Mouse (Mus musculus): ENCODE results near the gene Hes3.

Gene Hes3

DNA sequence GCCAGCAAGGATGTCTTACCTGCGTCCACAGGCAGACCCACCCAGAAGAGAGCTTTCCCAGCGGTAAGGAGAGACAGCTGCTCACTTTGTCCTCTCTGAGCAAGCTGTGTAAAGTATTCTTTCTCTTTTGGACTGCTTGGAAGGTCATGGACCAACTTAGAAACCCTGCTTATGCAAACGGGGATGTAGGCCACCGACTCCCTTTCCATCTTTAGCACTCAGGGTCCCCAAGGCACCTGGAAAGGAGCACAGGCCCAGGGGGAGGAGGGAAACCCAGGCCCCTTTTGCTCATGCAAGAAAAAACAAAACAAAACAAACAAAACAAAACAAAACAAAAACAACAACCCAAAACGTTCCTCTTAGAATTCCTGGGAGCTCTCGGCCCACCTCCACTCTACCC, at the start of gene Hes3:
TSS of gene Hes3 (minus strand) at position 101 of the 400 bp plus-strand sequence.
- no peak for DNase-seq (ENCODE audit: extremely low read depth, low read depth)

DNA sequence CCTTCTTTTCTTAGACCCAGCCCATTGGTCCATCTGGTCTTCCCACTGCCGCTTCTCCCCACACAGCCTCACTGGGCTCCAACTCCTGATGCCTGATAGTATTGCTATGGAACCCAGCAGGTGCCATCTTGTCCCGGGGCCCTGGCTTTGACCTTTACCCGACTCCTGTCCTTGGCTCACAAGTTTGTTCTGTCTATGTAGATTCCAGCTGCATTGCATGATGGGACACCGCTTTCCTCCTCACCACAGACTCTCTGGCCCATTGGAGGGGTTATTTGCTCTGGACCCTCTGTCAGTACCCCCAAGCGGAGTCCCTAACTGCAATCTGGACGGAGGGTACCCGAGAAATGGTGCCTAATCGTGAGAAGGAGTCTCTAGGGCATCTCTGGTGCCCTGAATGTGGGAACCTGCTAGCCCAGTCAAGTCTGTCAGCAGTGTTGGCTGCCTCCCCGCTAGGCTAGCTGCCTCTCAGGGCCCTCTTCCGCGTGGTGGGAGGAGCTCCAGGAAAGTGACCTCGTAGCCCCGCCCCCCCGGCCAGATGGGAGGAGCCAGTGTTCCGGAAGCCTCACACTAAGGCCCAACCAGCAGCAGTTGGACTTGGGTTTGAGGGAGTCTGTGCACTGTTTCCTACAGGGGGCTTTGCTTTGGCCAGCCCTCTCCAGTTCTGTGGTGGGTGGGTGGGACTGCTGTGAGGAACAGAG, 49.3 kb upstream of the Hes3 start:
- no peak for DNase-seq (ENCODE audit: extremely low read depth, low read depth)

DNA sequence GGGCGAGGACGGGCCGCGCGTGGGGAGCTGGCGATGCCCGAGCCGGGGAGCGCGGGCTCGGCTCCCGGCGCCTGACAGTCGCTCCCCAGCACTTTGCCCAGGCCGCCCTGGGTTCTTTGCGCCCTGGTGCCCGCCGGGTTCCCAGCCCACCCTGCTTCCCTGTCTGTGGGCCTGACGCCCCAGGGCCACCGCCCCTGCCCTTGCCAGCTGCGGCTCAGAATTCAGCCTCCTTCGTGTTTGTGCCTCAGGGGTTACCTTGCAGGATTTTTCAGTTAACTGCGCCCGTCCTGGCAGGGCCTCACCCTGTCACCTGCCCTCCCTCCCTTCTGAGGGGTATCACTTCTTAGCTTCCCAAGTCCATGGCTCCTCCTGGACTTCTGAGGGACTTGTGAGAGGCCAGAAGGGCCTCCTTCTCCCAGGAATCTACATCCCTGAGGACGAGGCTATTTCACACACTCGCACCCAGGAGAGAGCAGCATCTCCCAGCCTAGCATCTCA, 47.9 kb upstream of the Hes3 start:
- no peak for DNase-seq (ENCODE audit: extremely low read depth, low read depth)

DNA sequence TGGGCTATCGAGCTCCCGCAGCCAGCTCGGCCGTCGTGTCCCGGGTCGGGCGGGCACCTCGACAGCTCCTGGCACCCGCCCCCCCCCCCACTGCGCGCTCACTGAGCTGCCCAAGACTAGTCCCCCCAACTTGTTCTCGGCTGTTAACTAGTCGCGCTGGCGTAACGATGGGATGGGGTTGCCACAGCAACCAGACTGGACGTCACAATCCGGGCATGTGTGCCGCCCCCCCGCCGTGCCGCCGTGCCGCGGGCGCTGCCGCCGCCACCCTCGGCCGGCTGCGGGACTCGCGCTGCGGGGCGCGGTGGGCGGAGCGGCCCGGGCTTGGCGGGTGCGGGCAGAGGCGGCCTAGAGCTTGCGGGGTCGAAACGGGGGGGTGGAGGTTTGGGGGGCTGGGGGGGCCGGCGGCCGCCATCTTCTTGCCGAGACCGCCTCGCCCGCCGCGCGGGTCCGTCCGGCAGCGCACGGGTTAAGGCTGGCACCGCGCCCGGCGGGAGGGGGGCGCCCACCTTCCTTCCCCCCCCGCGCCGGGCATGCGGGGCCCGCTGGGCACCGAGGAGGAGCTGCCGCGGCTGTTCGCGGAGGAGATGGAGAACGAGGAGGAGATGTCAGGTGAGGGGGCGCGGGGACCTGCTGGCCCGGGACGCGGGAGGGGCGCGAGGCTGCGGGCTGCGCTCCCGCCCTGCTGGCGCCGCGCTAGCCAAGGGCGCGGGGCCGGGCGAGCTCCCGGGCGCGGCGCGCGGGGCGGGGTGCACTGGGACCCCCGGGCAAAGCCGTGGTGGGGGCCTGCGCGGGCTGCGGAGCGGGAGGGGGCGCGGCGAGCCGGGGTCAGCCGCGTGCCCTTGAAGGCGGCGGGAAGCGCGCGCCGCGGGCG, 47.2 kb upstream of the Hes3 start, which contains the start of gene Chd5:
TSS of gene Chd5 (plus strand) at position 233 of the 874 bp plus-strand sequence.
- DNase-seq (ENCODE audit: extremely low read depth, low read depth), result no peak

GRCm38 (mm10) chr4:152337772-152338171, 46.3 kb upstream of the Hes3 start:
- DNase-seq (ENCODE audit: extremely low read depth, low read depth), result no peak

GRCm38 (mm10) chr4:152333587-152333986, 42.1 kb upstream of the Hes3 start:
- no peak for DNase-seq (ENCODE audit: extremely low read depth, low read depth)

- peak; percentile 50 for DNase-seq (ENCODE audit: extremely low read depth, low read depth)
These were observed 41.5 kb upstream of the Hes3 start for GRCm38 (mm10) chr4:152332952-152333351.

DNA sequence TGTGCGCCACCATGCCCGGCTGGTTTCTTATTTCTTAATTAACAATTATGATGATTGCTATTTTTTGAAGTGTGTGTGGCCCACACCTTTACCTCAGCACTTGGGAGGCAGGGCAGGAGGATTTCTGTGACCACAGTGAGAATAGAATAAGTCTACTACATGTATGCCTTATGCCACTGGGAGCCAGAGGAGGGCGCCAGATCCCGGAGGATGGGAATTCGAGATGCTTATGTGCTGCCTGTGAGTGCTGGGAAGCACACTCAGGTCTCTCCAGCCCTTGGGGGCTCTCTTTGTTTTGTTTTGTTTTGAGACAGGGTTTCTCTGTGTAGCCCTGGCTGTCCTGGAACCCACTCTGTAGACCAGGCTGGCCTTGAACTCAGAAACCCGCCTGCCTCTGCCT, 37.2 kb upstream of the Hes3 start:
- peak; percentile 50 for DNase-seq (ENCODE audit: extremely low read depth, low read depth)

DNA sequence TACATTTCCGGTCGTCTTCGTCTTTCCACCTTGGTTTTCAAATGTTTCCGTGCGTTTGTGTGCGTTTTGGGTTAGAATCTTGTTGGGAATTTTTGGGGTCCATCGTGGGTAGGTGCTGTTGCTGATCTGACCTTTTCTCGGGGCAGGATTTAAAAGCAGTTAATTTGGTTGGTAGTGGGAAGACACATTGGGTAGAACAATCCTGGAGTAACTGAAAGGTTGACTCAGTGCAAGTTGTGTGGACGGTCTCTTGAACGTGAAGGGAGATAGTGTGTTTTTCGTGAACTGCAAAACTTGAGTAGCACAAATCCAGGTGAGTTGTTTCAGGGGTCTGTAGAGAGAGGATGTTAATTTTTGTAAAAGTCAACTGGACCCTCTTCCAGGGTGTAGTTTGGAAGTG, 35.1 kb upstream of the Hes3 start:
- no peak for DNase-seq (ENCODE audit: extremely low read depth, low read depth)

DNA sequence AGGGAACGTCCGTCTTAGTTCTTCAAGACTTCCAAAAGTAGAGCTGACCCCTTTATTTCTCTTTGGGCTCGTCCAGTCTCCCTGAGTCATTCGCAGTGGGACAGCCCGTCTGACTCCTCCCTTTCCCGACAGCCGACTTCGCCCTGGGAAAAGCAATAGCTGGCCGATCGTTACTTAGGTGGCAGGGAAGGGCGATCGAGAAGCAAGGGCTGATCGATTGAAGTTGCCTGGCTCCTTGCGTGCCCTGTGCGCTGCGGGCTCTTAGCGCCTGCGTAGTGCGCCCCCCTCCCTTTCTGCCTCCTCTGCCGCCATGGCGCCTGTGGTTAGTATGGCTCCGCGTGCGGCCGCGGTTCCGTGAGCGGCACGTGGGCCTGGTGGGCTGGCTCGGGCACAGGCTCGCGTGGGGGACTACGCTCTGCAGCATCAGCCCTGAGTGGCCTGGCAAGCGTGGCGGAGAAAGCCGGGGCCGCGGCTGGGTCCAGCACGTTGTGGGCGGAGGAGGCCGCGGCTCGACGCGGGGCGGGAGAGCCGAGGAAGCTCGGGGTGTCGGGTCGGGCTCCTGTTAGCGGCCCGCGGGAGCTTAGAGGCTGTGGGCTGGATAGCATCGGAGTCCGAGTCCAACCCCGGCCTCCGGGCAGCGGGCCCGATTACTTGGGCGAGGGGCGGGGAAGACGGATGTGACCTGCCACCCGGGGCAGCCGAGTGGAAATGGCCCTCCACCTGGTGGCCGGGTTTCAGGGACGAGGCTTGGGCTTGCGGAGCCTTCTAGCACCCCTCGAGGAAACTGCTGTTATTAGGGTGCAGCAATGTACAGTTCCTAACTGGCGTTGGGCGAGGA, 34.3 kb upstream of the Hes3 start, which contains the start of gene Rpl22:
TSS of gene Rpl22 (plus strand) at position 169 of the 838 bp plus-strand sequence.
- DNase-seq (ENCODE audit: extremely low read depth, low read depth), result peak; percentile 95

DNA sequence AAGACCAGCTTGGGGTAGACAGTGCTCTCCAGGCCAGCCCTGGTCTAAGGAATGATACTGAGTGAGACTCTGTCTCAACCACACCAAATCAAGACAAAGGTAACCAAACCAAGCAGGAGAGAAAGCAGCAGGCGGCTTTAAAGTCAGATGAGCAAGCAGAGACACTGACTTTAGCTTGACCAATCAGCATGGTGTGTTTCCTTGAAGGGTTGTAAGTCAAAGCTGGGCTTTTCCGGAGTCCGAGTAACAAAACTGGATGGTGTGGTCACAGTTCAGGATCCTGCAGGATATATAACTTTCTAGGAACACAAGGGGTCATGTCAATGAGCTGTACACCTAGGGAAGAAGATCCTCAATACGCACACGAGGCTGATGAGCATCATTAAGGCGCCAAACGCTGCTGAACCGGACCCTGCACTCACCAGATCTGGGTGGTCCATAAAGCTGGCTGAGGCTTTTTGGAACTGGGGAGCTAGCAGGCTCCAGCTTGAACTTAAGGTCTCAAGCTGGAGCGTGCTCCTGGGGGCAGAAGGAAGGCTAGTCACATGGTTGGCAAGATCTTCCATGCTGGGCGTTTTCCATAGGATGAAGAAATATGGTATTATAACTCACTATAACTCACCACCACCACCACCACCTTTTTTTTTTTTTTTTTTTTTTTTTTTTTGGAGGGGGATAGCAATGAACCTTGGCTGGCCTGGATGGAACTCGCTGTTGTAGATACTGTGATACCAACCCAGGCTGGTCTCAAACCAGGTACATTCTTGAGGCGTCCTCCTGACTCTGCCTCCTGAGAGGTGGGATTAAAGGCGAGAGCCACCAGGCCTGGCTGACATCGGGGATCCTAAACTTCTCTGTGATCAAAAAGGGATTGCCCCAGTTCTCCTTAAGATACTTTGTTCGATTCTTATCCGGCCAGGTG, 33.4 kb upstream of the Hes3 start:
- DNase-seq (ENCODE audit: extremely low read depth, low read depth), result no peak

DNA sequence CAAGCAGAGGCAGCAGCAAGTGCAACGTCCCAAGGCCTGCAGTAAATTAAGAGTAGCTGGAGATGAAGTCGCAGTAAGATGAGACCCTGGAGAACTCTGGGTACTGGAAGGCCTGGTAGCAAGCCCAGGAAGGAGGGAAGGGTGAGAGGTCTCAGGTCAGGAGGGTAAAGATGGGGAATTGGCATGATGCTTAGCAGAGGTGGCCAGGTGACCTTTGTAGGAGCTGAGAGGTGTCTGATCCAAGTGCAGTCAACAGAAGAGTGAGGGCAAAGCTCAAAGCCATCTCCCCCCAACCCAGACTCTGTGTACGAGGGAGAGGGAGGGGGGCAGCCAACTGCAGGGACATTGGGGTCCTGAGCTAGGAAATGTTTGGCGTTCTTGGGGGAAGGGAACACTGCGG, 30.0 kb upstream of the Hes3 start:
- no peak for DNase-seq (ENCODE audit: extremely low read depth, low read depth)

- no peak for DNase-seq (ENCODE audit: extremely low read depth, low read depth)
These were observed 27.2 kb upstream of the Hes3 start, which contains the start of gene Rnf207 for GRCm38 (mm10) chr4:152318517-152319234. Rnf207 (minus strand) TSS chr4:152318993.

DNA sequence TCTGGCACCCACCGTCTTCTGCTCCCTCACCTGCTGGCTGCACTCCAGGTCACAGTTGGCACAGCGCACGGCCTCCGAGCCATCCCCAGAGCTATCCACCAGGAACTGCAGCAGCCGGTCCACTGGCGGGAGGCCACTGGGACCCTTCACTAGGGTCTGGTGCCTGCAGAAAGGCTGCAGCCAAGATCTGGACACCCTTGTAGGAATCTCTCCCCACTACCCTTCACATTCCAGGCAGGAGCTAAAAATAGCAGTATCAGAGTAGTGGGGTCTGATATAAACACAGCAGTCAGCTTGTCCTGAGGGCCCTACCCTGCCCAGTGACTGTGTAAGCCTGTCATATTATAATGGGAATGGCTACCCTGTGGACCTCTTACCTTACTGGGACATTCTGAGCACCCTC, 26.2 kb upstream of the Hes3 start:
- DNase-seq (ENCODE audit: extremely low read depth, low read depth), result no peak

- no peak for DNase-seq (ENCODE audit: extremely low read depth, low read depth)
These were observed 24.2 kb upstream of the Hes3 start for GRCm38 (mm10) chr4:152315498-152316213.

GRCm38 (mm10) chr4:152313934-152314333, 22.5 kb upstream of the Hes3 start:
- no peak for DNase-seq (ENCODE audit: extremely low read depth, low read depth)

- no peak for DNase-seq (ENCODE audit: extremely low read depth, low read depth)
These were observed 21.8 kb upstream of the Hes3 start for GRCm38 (mm10) chr4:152313211-152313632.

- no peak for DNase-seq (ENCODE audit: extremely low read depth, low read depth)
These were observed 20.7 kb upstream of the Hes3 start for GRCm38 (mm10) chr4:152312186-152312585.

- no peak for DNase-seq (ENCODE audit: extremely low read depth, low read depth)
These were observed 16.1 kb upstream of the Hes3 start for GRCm38 (mm10) chr4:152307542-152307941.
